Mouse (Mus musculus): ENCODE results near the gene Parp6. TPM values are rescaled to one million over a fixed set of nuclear protein-coding genes. Genes with fewer than 3 reads are reported as not detected.

Gene Parp6
- polyA plus RNA-seq, 1 experiment: 28.3 TPM

DNA sequence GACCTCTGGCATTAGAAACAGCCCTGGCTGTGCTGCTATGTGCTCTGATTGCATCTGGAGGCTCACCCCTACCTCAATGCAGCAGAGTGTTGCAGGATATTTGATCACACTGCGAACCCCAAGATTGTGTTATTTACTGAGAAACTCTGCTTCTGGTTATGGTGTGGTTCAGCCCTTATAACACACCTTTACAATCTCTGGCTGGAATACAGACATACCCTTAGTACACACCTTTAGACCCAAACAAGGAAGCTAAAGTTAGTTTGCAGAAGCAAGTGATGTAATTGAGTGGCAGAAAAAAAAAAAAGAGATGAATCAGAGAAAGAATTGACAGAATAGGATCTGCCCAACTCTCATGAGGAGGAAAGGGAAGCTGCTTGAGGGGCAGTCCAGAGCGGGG is 6.1 kb upstream of the Parp6 start:
- no peak overlapping the region for H3K4me3 ChIP-seq (ENCODE audit: low read depth, low read length)
- H3K9me3 ChIP-seq (replicated peaks; ENCODE audit: control insufficient read depth, insufficient read depth, low read length, poor library complexity, severe bottlenecking): no peaks in the 10 kb centered on the region
- TF ChIP-seq EP300 (IDR thresholded peaks at IDR 0.05; ENCODE audit: insufficient read depth, low read depth, low read length): no peak
- no peak for TF ChIP-seq POLR2A (IDR thresholded peaks at IDR 0.05; ENCODE audit: insufficient read depth, low read length)
- TF ChIP-seq CTCF (IDR thresholded peaks at IDR 0.05; ENCODE audit: low read depth, low read length): no peak
- H3K27me3 ChIP-seq (ENCODE audit: control insufficient read depth, insufficient read depth, low read length, poor library complexity, severe bottlenecking): no peaks in the 10 kb centered on the region
- no peak overlapping the region for H3K27ac ChIP-seq (ENCODE audit: insufficient read depth, low read length)
- H3K9ac ChIP-seq (ENCODE audit: low read depth, poor library complexity, severe bottlenecking): no peak overlapping the region
- H3K4me1 ChIP-seq (ENCODE audit: control insufficient read depth, insufficient read depth, low read length): no peaks in the 10 kb centered on the region
- H3K36me3 ChIP-seq (ENCODE audit: control insufficient read depth, insufficient read depth, low read length, poor library complexity, severe bottlenecking): no peaks in the 10 kb centered on the region

DNA sequence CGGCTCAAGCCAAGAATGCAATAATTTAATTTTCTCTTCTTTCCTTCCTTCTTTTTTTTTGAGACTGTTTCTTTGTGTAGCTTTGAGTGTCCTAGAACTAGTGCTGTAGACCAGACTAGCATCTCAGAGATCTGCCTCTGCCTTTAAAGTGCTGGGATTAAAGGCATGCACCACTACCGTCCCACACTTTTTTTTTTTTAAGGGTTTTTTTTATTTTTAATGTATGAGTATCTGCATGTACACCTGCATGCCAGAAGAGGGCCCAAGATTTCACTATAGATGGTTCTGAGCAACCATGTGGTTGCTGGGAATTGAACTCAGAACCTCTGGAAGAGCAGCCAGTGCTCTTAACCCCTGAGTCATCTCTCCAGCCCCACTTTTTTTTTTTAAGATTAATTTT is 1.3 kb upstream of the Parp6 start:
- Histone ChIP-seq H3K27ac (ENCODE audit: insufficient read depth, low read length) (no peak overlapping the region), H3K27me3 (ENCODE audit: control insufficient read depth, insufficient read depth, low read length, poor library complexity, severe bottlenecking) (no peaks in the 10 kb centered on the region), H3K9me3 (replicated peaks; ENCODE audit: control insufficient read depth, insufficient read depth, low read length, poor library complexity, severe bottlenecking) (no peaks in the 10 kb centered on the region), H3K9ac (ENCODE audit: low read depth, poor library complexity, severe bottlenecking) (no peak overlapping the region), H3K4me1 (ENCODE audit: control insufficient read depth, insufficient read depth, low read length) (no peaks in the 10 kb centered on the region), H3K36me3 (ENCODE audit: control insufficient read depth, insufficient read depth, low read length, poor library complexity, severe bottlenecking) (no peaks in the 10 kb centered on the region), H3K4me3 (ENCODE audit: low read depth, low read length) (no peak overlapping the region)
- TF ChIP-seq CTCF (IDR thresholded peaks at IDR 0.05; ENCODE audit: low read depth, low read length): no peak
- no peak for TF ChIP-seq EP300 (IDR thresholded peaks at IDR 0.05; ENCODE audit: insufficient read depth, low read depth, low read length)
- TF ChIP-seq POLR2A (IDR thresholded peaks at IDR 0.05; ENCODE audit: insufficient read depth, low read length): no peak

DNA sequence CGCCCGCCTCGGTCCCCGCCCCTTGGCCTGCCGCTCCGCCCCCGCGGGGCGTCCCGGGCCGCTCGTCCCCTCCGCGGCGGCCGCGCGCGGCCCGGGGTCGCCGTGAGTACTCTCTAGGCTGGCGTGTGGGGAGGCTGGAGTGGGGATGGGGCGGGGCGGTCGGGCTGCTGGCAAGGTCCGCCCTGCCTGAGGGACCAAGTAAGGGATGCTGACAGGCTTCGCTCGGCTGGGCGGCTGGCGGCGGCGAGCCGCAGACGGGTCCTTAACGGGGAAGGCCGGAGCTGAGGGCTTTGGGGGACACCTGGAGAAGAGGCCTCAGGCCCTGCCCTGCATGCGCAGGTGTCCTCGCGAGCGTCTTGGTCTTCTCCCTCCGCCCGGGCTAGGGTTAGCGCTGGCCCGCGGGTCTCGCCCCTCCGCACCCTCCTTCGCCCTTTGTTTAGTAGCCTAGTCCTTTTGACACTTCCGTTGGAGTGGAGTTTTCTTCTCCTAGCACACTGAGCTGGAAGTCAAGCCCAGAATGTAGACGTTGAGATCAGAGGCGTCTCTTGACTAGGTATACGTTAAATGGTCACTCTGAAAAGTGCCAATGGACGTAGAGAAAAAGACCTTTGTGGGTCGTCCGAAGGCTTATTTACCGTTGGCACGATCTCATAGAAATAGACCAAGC is 356 bp downstream of the Parp6 start:
- Histone ChIP-seq H3K4me1 (ENCODE audit: control insufficient read depth, insufficient read depth, low read length) (no peaks in the 10 kb centered on the region), H3K9ac (ENCODE audit: low read depth, poor library complexity, severe bottlenecking) (peak overlapping the region; percentile 79)

DNA sequence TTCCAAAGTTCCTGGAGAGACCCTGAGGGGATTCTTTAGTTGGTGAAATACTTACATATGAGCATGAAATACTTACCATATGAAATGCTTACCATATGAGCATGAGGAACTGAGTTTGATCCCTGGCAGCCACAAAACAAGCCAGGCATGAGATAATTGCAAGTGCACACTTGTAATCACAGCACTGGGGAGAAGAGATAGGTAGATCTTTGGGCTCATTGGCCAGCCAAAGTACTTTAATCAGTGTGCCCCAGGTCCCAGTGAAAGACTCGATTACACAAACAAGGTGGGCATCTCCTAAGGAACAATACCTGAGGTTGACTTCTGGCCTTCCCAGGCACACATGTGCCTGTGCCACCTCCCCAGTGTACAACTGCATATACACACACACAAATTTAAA is 21.3 kb downstream of the Parp6 start:
- no peak overlapping the region for H3K4me3 ChIP-seq (ENCODE audit: low read depth, low read length)
- H3K9ac ChIP-seq (ENCODE audit: low read depth, poor library complexity, severe bottlenecking): no peak overlapping the region
- H3K36me3 ChIP-seq (ENCODE audit: control insufficient read depth, insufficient read depth, low read length, poor library complexity, severe bottlenecking): peaks cover 6% of the 10 kb centered on the region
- H3K27me3 ChIP-seq (ENCODE audit: control insufficient read depth, insufficient read depth, low read length, poor library complexity, severe bottlenecking): no peaks in the 10 kb centered on the region
- no peak overlapping the region for H3K27ac ChIP-seq (ENCODE audit: insufficient read depth, low read length)
- no peaks in the 10 kb centered on the region for H3K9me3 ChIP-seq (replicated peaks; ENCODE audit: control insufficient read depth, insufficient read depth, low read length, poor library complexity, severe bottlenecking)
- TF ChIP-seq EP300 (IDR thresholded peaks at IDR 0.05; ENCODE audit: insufficient read depth, low read depth, low read length) (no peak), CTCF (IDR thresholded peaks at IDR 0.05; ENCODE audit: low read depth, low read length) (no peak), POLR2A (IDR thresholded peaks at IDR 0.05; ENCODE audit: insufficient read depth, low read length) (no peak)
- no peaks in the 10 kb centered on the region for H3K4me1 ChIP-seq (ENCODE audit: control insufficient read depth, insufficient read depth, low read length)

More for the DNA sequence above, 356 bp downstream of the Parp6 start:
- Histone ChIP-seq H3K36me3 (ENCODE audit: control insufficient read depth, insufficient read depth, low read length, poor library complexity, severe bottlenecking) (0 out of 2 replicates have a peak, but pooled peaks cover under 1% of the 10 kb centered on the region), H3K27me3 (ENCODE audit: control insufficient read depth, insufficient read depth, low read length, poor library complexity, severe bottlenecking) (no peaks in the 10 kb centered on the region), H3K4me3 (ENCODE audit: low read depth, low read length) (peak overlapping the region; percentile 89), H3K27ac (ENCODE audit: insufficient read depth, low read length) (no peak overlapping the region), H3K9me3 (replicated peaks; ENCODE audit: control insufficient read depth, insufficient read depth, low read length, poor library complexity, severe bottlenecking) (no peaks in the 10 kb centered on the region)
- TF ChIP-seq EP300 (IDR thresholded peaks at IDR 0.05; ENCODE audit: insufficient read depth, low read depth, low read length) (no peak), POLR2A (IDR thresholded peaks at IDR 0.05; ENCODE audit: insufficient read depth, low read length) (no peak), CTCF (IDR thresholded peaks at IDR 0.05; ENCODE audit: low read depth, low read length) (no peak)

DNA sequence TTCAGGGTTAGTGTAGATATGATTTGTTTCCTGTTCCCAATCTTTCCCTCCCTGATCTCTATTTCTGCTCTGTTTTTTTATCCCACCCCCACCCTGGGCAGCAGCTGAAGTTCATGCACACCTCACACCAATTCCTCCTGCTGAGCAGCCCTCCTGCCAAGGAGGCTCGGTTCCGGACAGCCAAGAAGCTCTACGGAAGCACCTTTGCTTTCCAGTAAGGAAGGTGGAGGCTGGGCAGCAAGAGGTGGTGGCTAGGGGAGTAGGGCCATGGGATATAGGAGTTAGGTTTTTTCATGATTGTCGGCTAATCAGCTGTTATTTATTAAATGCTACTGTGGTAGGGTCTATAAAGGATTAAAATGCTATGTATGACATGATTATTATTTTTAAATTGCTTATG is 22.9 kb downstream of the Parp6 start:
- H3K27me3 ChIP-seq (ENCODE audit: control insufficient read depth, insufficient read depth, low read length, poor library complexity, severe bottlenecking): no peaks in the 10 kb centered on the region
- no peak overlapping the region for H3K27ac ChIP-seq (ENCODE audit: insufficient read depth, low read length)
- no peak overlapping the region for H3K9ac ChIP-seq (ENCODE audit: low read depth, poor library complexity, severe bottlenecking)
- no peak for TF ChIP-seq CTCF (IDR thresholded peaks at IDR 0.05; ENCODE audit: low read depth, low read length)
- no peak for TF ChIP-seq EP300 (IDR thresholded peaks at IDR 0.05; ENCODE audit: insufficient read depth, low read depth, low read length)
- TF ChIP-seq POLR2A (IDR thresholded peaks at IDR 0.05; ENCODE audit: insufficient read depth, low read length): no peak
- peaks cover 4% of the 10 kb centered on the region for H3K36me3 ChIP-seq (ENCODE audit: control insufficient read depth, insufficient read depth, low read length, poor library complexity, severe bottlenecking)
- H3K4me1 ChIP-seq (ENCODE audit: control insufficient read depth, insufficient read depth, low read length): no peaks in the 10 kb centered on the region
- no peaks in the 10 kb centered on the region for H3K9me3 ChIP-seq (replicated peaks; ENCODE audit: control insufficient read depth, insufficient read depth, low read length, poor library complexity, severe bottlenecking)
- no peak overlapping the region for H3K4me3 ChIP-seq (ENCODE audit: low read depth, low read length)

DNA sequence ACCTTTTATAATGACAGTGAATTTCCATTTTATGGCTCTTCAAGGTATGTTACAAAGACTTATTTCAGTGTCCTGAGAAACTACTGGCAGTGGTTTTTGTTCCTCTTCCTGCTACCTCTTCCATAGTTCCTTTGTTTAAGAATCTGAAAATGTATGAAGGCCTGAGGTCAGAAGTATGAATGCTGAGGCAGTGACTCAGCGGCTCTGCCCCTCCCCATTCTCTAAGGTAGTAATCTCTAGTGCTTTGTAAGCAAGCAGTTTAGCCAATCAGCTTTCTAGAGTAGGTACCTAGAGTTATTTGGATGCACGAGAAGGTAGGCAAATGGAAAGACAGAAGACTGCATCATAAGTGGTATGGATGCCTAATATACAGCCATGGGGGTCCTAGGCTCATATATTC is 24.2 kb downstream of the Parp6 start:
- Histone ChIP-seq H3K36me3 (ENCODE audit: control insufficient read depth, insufficient read depth, low read length, poor library complexity, severe bottlenecking) (peaks cover 4% of the 10 kb centered on the region), H3K4me3 (ENCODE audit: low read depth, low read length) (no peak overlapping the region), H3K9ac (ENCODE audit: low read depth, poor library complexity, severe bottlenecking) (no peak overlapping the region), H3K27me3 (ENCODE audit: control insufficient read depth, insufficient read depth, low read length, poor library complexity, severe bottlenecking) (no peaks in the 10 kb centered on the region), H3K4me1 (ENCODE audit: control insufficient read depth, insufficient read depth, low read length) (no peaks in the 10 kb centered on the region), H3K27ac (ENCODE audit: insufficient read depth, low read length) (no peak overlapping the region), H3K9me3 (replicated peaks; ENCODE audit: control insufficient read depth, insufficient read depth, low read length, poor library complexity, severe bottlenecking) (no peaks in the 10 kb centered on the region)
- TF ChIP-seq CTCF (IDR thresholded peaks at IDR 0.05; ENCODE audit: low read depth, low read length): no peak
- TF ChIP-seq POLR2A (IDR thresholded peaks at IDR 0.05; ENCODE audit: insufficient read depth, low read length): no peak
- TF ChIP-seq EP300 (IDR thresholded peaks at IDR 0.05; ENCODE audit: insufficient read depth, low read depth, low read length): no peak

Measured in ES-Bruce4 (cell line).